Mouse (Mus musculus): ENCODE results near the gene 2510002D24Rik. TPM values are rescaled to one million over a fixed set of nuclear protein-coding genes. Genes with fewer than 3 reads are reported as not detected.

2510002D24Rik gene
- 33.6 and 44.2 TPM in 2 replicates for polyA plus RNA-seq (2014; fragmentation: Nextera tagmentation; extraction: Ambion mirVana)

- ATAC-seq (ENCODE audit: low read depth): peak; percentile 99
- Histone ChIP-seq H3K27ac (ENCODE audit: low read depth, low read length) (peak within 1 kb of the TSS; percentile 55; the same call in 1 of the 2 replicates), H3K27me3 (ENCODE audit: control insufficient read depth, insufficient read depth, low read length) (no peaks in the 10 kb centered on the region), H3K36me3 (ENCODE audit: control insufficient read depth, insufficient read depth, low read length) (peaks cover 28% of the 10 kb centered on the region), H3K4me2 (ENCODE audit: low read depth, low read length) (peak within 1 kb of the TSS; percentile 54), H3K4me3 (ENCODE audit: low read depth, low read length) (peak within 1 kb of the TSS; percentile 88), H3K4me1 (ENCODE audit: control insufficient read depth, insufficient read depth, low read length) (0 out of 2 replicates have a peak, but pooled peaks cover 5% of the 10 kb centered on the region), H3K9me3 (ENCODE audit: control insufficient read depth, low read length) (no peaks in the 10 kb centered on the region), H3K9ac (replicated peaks; ENCODE audit: low read depth, low read length) (peak within 1 kb of the TSS; percentile 85)
- WGBS: under 1% methylated on average over 46 of the region's 46 CpGs
These were observed at the start of gene 2510002D24Rik, which contains the start of gene Gm28539 for GRCm38 (mm10) chr16:18836468-18837208. Gene 2510002D24Rik, plus strand, starts transcription at chr16:18836578. Gene Gm28539, plus strand, starts transcription at chr16:18836584.

- Histone ChIP-seq H3K36me3 (ENCODE audit: control insufficient read depth, insufficient read depth, low read length) (no peaks in the 10 kb centered on the region), H3K27ac (ENCODE audit: low read depth, low read length) (no peak overlapping the region), H3K4me1 (ENCODE audit: control insufficient read depth, insufficient read depth, low read length) (no peaks in the 10 kb centered on the region), H3K9ac (replicated peaks; ENCODE audit: low read depth, low read length) (no peak overlapping the region), H3K4me2 (ENCODE audit: low read depth, low read length) (no peak overlapping the region), H3K9me3 (ENCODE audit: control insufficient read depth, low read length) (no peaks in the 10 kb centered on the region), H3K27me3 (ENCODE audit: control insufficient read depth, insufficient read depth, low read length) (no peaks in the 10 kb centered on the region), H3K4me3 (ENCODE audit: low read depth, low read length) (no peak overlapping the region)
- 96% methylated on average over 10 of the region's 10 CpGs for WGBS
- no peak for ATAC-seq (ENCODE audit: low read depth)
These were observed 49.7 kb upstream of the 2510002D24Rik start for GRCm38 (mm10) chr16:18786652-18787051.

- Histone ChIP-seq H3K4me2 (ENCODE audit: low read depth, low read length) (no peak overlapping the region), H3K9me3 (ENCODE audit: control insufficient read depth, low read length) (no peaks in the 10 kb centered on the region), H3K27me3 (ENCODE audit: control insufficient read depth, insufficient read depth, low read length) (no peaks in the 10 kb centered on the region), H3K36me3 (ENCODE audit: control insufficient read depth, insufficient read depth, low read length) (no peaks in the 10 kb centered on the region), H3K4me3 (ENCODE audit: low read depth, low read length) (no peak overlapping the region), H3K27ac (ENCODE audit: low read depth, low read length) (no peak overlapping the region), H3K9ac (replicated peaks; ENCODE audit: low read depth, low read length) (no peak overlapping the region), H3K4me1 (ENCODE audit: control insufficient read depth, insufficient read depth, low read length) (no peaks in the 10 kb centered on the region)
- 88% methylated on average over 10 of the region's 10 CpGs for WGBS
- no peak for ATAC-seq (ENCODE audit: low read depth)
These were observed 47.6 kb upstream of the 2510002D24Rik start for GRCm38 (mm10) chr16:18788627-18789406.

- no peaks in the 10 kb centered on the region for H3K4me1 ChIP-seq (ENCODE audit: control insufficient read depth, insufficient read depth, low read length)
- ATAC-seq (ENCODE audit: low read depth): no peak
- 92% methylated on average over 11 of the region's 11 CpGs for WGBS
These were observed 41.0 kb upstream of the 2510002D24Rik start for GRCm38 (mm10) chr16:18795223-18795899.

DNA sequence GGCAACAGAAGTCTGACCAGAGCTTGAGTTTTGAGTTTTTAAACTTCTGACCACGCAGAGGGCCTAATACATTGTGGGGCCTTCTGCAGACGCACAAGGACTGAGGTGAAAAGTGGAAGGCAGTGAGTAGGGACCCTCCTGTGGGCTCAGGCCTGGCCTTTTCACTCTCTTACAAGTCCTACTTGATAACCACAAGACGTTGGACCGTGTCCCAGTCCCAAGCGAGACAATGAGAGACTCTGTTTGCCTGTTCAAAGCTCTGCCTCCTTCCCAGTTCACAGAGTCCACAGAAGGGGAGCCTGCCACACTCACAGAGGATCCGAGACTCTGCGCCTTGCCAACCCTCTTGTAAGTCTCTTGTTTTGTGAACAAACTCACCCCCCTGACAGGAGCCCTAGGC is 39.7 kb upstream of the 2510002D24Rik start:
- no peaks in the 10 kb centered on the region for H3K9me3 ChIP-seq (ENCODE audit: control insufficient read depth, low read length)
- no peak overlapping the region for H3K27ac ChIP-seq (ENCODE audit: low read depth, low read length)
- no peaks in the 10 kb centered on the region for H3K36me3 ChIP-seq (ENCODE audit: control insufficient read depth, insufficient read depth, low read length)
- no peak overlapping the region for H3K4me3 ChIP-seq (ENCODE audit: low read depth, low read length)
- WGBS: 84% methylated on average over 7 of the region's 7 CpGs
- ATAC-seq (ENCODE audit: low read depth): no peak
- H3K4me2 ChIP-seq (ENCODE audit: low read depth, low read length): no peak overlapping the region
- H3K9ac ChIP-seq (replicated peaks; ENCODE audit: low read depth, low read length): no peak overlapping the region
- H3K27me3 ChIP-seq (ENCODE audit: control insufficient read depth, insufficient read depth, low read length): no peaks in the 10 kb centered on the region
- H3K4me1 ChIP-seq (ENCODE audit: control insufficient read depth, insufficient read depth, low read length): no peaks in the 10 kb centered on the region

More at GRCm38 (mm10) chr16:18795223-18795899, 41.0 kb upstream of the 2510002D24Rik start:
- H3K4me2 ChIP-seq (ENCODE audit: low read depth, low read length): no peak overlapping the region
- no peak overlapping the region for H3K9ac ChIP-seq (replicated peaks; ENCODE audit: low read depth, low read length)
- no peaks in the 10 kb centered on the region for H3K9me3 ChIP-seq (ENCODE audit: control insufficient read depth, low read length)
- no peaks in the 10 kb centered on the region for H3K36me3 ChIP-seq (ENCODE audit: control insufficient read depth, insufficient read depth, low read length)
- H3K4me3 ChIP-seq (ENCODE audit: low read depth, low read length): no peak overlapping the region
- H3K27me3 ChIP-seq (ENCODE audit: control insufficient read depth, insufficient read depth, low read length): no peaks in the 10 kb centered on the region
- H3K27ac ChIP-seq (ENCODE audit: low read depth, low read length): no peak overlapping the region

GRCm38 (mm10) chr16:18798151-18798550 is 38.2 kb upstream of the 2510002D24Rik start:
- H3K27ac ChIP-seq (ENCODE audit: low read depth, low read length): no peak overlapping the region
- no peaks in the 10 kb centered on the region for H3K36me3 ChIP-seq (ENCODE audit: control insufficient read depth, insufficient read depth, low read length)
- H3K9ac ChIP-seq (replicated peaks; ENCODE audit: low read depth, low read length): no peak overlapping the region
- H3K4me3 ChIP-seq (ENCODE audit: low read depth, low read length): no peak overlapping the region
- ATAC-seq (ENCODE audit: low read depth): no peak
- no peaks in the 10 kb centered on the region for H3K27me3 ChIP-seq (ENCODE audit: control insufficient read depth, insufficient read depth, low read length)
- no peaks in the 10 kb centered on the region for H3K4me1 ChIP-seq (ENCODE audit: control insufficient read depth, insufficient read depth, low read length)
- WGBS: 91% methylated on average over 5 of the region's 5 CpGs
- no peak overlapping the region for H3K4me2 ChIP-seq (ENCODE audit: low read depth, low read length)
- no peaks in the 10 kb centered on the region for H3K9me3 ChIP-seq (ENCODE audit: control insufficient read depth, low read length)

GRCm38 (mm10) chr16:18798841-18799240 is 37.5 kb upstream of the 2510002D24Rik start:
- 65% methylated on average over 2 of the region's 2 CpGs for WGBS
- H3K27ac ChIP-seq (ENCODE audit: low read depth, low read length): no peak overlapping the region
- peak; percentile 86; the same call in 1 of the 2 replicates for ATAC-seq (ENCODE audit: low read depth)

GRCm38 (mm10) chr16:18805746-18806145 is 30.6 kb upstream of the 2510002D24Rik start:
- 97% methylated on average over 2 of the region's 2 CpGs for WGBS
- ATAC-seq (ENCODE audit: low read depth): no peak
- Histone ChIP-seq H3K4me1 (ENCODE audit: control insufficient read depth, insufficient read depth, low read length) (no peaks in the 10 kb centered on the region), H3K4me3 (ENCODE audit: low read depth, low read length) (no peak overlapping the region), H3K9ac (replicated peaks; ENCODE audit: low read depth, low read length) (no peak overlapping the region), H3K36me3 (ENCODE audit: control insufficient read depth, insufficient read depth, low read length) (no peaks in the 10 kb centered on the region), H3K4me2 (ENCODE audit: low read depth, low read length) (no peak overlapping the region), H3K27me3 (ENCODE audit: control insufficient read depth, insufficient read depth, low read length) (no peaks in the 10 kb centered on the region), H3K27ac (ENCODE audit: low read depth, low read length) (no peak overlapping the region), H3K9me3 (ENCODE audit: control insufficient read depth, low read length) (no peaks in the 10 kb centered on the region)

More at GRCm38 (mm10) chr16:18798841-18799240, 37.5 kb upstream of the 2510002D24Rik start:
- Histone ChIP-seq H3K9me3 (ENCODE audit: control insufficient read depth, low read length) (no peaks in the 10 kb centered on the region), H3K9ac (replicated peaks; ENCODE audit: low read depth, low read length) (no peak overlapping the region), H3K4me3 (ENCODE audit: low read depth, low read length) (no peak overlapping the region), H3K4me1 (ENCODE audit: control insufficient read depth, insufficient read depth, low read length) (no peaks in the 10 kb centered on the region), H3K36me3 (ENCODE audit: control insufficient read depth, insufficient read depth, low read length) (no peaks in the 10 kb centered on the region), H3K4me2 (ENCODE audit: low read depth, low read length) (no peak overlapping the region), H3K27me3 (ENCODE audit: control insufficient read depth, insufficient read depth, low read length) (no peaks in the 10 kb centered on the region)

All from neural tube, embryonic 14.5 days (tissue).